Comparison of ENCODE assay signal across 9 mouse cellular contexts in the genomic region with DNA sequence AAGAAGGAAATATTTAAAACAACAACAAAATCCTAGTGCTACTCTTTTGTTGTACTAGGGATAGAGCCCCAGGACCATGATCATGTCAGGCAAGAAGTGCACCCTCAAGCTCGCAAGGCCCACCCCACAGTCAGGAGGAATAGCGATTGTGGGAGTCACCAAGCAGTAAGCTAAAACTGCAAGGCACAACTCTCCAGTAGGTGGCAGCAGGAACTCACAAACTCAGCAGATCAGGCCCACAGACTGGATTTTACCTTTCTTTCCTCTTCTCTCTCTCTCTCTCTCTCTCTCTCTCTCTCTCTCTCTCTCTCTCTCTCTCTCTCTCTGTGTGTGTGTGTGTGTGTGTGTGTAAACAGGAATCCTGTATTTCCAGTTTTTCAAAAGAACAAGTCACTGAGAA. TPM values are rescaled to one million over a fixed set of nuclear protein-coding genes. Genes with fewer than 3 reads are reported as not detected.
DNase-seq lines count a peak whose midpoint lies in the region; ATAC-seq lines count a peak whose summit lies in the region.
"Had no signal": no experiment of that assay in that cellular context is flagged by ENCODE, and none has a peak within 500 bp of the region (broad histone marks: within the 10 kb centered on the region; RNA-seq: fewer than 3 reads in every experiment).

No protein-coding gene starts in this region.

- H3K4me2 ChIP-seq in limb, embryonic 13.5 days (replicated peaks) = no peak overlapping the region
- no peak overlapping the region for H3K4me2 ChIP-seq in neural tube, embryonic 11.5 days (ENCODE audit: low read depth)

- no peaks in the 10 kb centered on the region for H3K4me1 ChIP-seq in limb, embryonic 13.5 days
- H3K4me1 ChIP-seq in neural tube, embryonic 11.5 days (ENCODE audit: control insufficient read depth, insufficient read depth, low read length) = no peaks in the 10 kb centered on the region

- 0 out of 2 replicates have a peak, but pooled peaks have one; percentile 57 for ATAC-seq in limb, embryonic 13.5 days (ENCODE audit: low FRiP score, low read depth)
- peak; percentile 38; the same call in 1 of the 2 replicates for ATAC-seq in neural tube, embryonic 11.5 days (ENCODE audit: insufficient read depth, low FRiP score, low TSS enrichment)

- H3K36me3 ChIP-seq in limb, embryonic 13.5 days = no peaks in the 10 kb centered on the region
- H3K36me3 ChIP-seq in neural tube, embryonic 11.5 days (ENCODE audit: control insufficient read depth, insufficient read depth, low read length) = no peaks in the 10 kb centered on the region

- H3K4me3 ChIP-seq in limb, embryonic 13.5 days = no peak overlapping the region
- H3K4me3 ChIP-seq in neural tube, embryonic 11.5 days (ENCODE audit: low read depth, low read length) = no peak overlapping the region
- H3K4me3 ChIP-seq: erythroblast, embryonic 14.5 days had no signal

- no peaks in the 10 kb centered on the region for H3K9me3 ChIP-seq in limb, embryonic 13.5 days
- no peaks in the 10 kb centered on the region for H3K9me3 ChIP-seq in neural tube, embryonic 11.5 days (ENCODE audit: control insufficient read depth, low read length)

- H3K27me3 ChIP-seq in limb, embryonic 13.5 days = no peaks in the 10 kb centered on the region
- H3K27me3 ChIP-seq in neural tube, embryonic 11.5 days (ENCODE audit: control insufficient read depth, insufficient read depth, low read length) = no peaks in the 10 kb centered on the region

- WGBS in limb, embryonic 13.5 days = 10% methylated on average over 2 of the region's 2 CpGs
- WGBS in neural tube, embryonic 11.5 days = 13% methylated on average over 2 of the region's 2 CpGs

- H3K27ac ChIP-seq in limb, embryonic 13.5 days = no peak overlapping the region
- no peak overlapping the region for H3K27ac ChIP-seq in neural tube, embryonic 11.5 days (ENCODE audit: low read depth, low read length)

- peak; percentile 67 for DNase-seq in 3134 (ENCODE audit: extremely low read depth, insufficient read length, low spot score)
- peak; percentile 49 for DNase-seq in T-cell, adult 2 months (ENCODE audit: low spot score)
- DNase-seq in cerebellum, postnatal 25 days = peak; percentile 87 to 90
- peak; percentile 54 to 59 for DNase-seq in gastrocnemius, adult 8-10 months (ENCODE audit: low spot score in 2 of 2)
- DNase-seq in kidney, adult 9 months = peak; percentile 82
- DNase-seq in neural tube, embryonic 11.5 days (ENCODE audit: low spot score) = peak; percentile 79
- DNase-seq in testis, postnatal 10 days (ENCODE audit: low spot score) = peak; percentile 83

- no peak overlapping the region for H3K9ac ChIP-seq in limb, embryonic 13.5 days
- H3K9ac ChIP-seq in neural tube, embryonic 11.5 days (ENCODE audit: low read length) = no peak overlapping the region

RNA-seq across cellular contexts. Expression of a gene that starts 0.4 kb away (rescaled TPM):
- total RNA-seq in gastrocnemius, adult 8-10 months (2022) = not detected
- not detected in 2 replicates for polyA plus RNA-seq in limb, embryonic 13.5 days (2015; fragmentation: Nextera tagmentation; extraction: Ambion mirVana)
- not detected in 2 replicates for polyA plus RNA-seq in neural tube, embryonic 11.5 days (2014; fragmentation: Nextera tagmentation; extraction: Ambion mirVana)
- polyA plus RNA-seq: erythroblast, embryonic 14.5 days had no signal

RNA-seq across cellular contexts. Expression of a gene that starts 24.5 kb away (rescaled TPM):
- 10 to 100 TPM in 3 of 4 experiments, 1 to 10 TPM in 1; 6.5 to 19.5 (median 15.6) TPM for total RNA-seq in gastrocnemius, adult 8-10 months (2022)
- 0.59 and 0.72 TPM in 2 replicates for polyA plus RNA-seq in limb, embryonic 13.5 days (2015; fragmentation: Nextera tagmentation; extraction: Ambion mirVana)
- 0.18 and 0.41 TPM in 2 replicates for polyA plus RNA-seq in neural tube, embryonic 11.5 days (2014; fragmentation: Nextera tagmentation; extraction: Ambion mirVana)
- polyA plus RNA-seq: erythroblast, embryonic 14.5 days had no signal
